Mouse (Mus musculus) midbrain, embryonic 10.5 days (tissue): ENCODE measurements around the gene Crct1. TPM values are rescaled to one million over a fixed set of nuclear protein-coding genes. Genes with fewer than 3 reads are reported as not detected.

Experiments used
- DNase-seq: peaks from one replicate; pipeline ENCODE4 v3.0.0-alpha.2; 2017; ENCODE audit warnings: low spot score
- H3K27ac ChIP-seq: fragments of 300-500 bp; sonication (generic); replicated peaks from 2 replicates; pipeline ENCODE4 v1.5.1; 2016; ENCODE audit warnings: mild to moderate bottlenecking
- H3K27me3 ChIP-seq: fragments of 300-500 bp; sonication (generic); 2 replicates; pipeline ENCODE4 v1.6.1; 2016; ENCODE audit warnings: low read depth, mild to moderate bottlenecking; ENCODE audit not compliant: poor library complexity, severe bottlenecking
- H3K36me3 ChIP-seq: fragments of 300-500 bp; sonication (generic); 2 replicates; pipeline ENCODE4 v1.6.1; 2016; ENCODE audit warnings: mild to moderate bottlenecking, moderate library complexity
- H3K4me1 ChIP-seq: fragments of 300-500 bp; sonication (generic); 2 replicates; pipeline ENCODE4 v1.6.1; 2016
- H3K4me3 ChIP-seq: fragments of 300-500 bp; sonication (generic); 2 replicates; pipeline ENCODE4 v1.5.1; 2016; ENCODE audit warnings: mild to moderate bottlenecking, moderate library complexity
- H3K9me3 ChIP-seq: fragments of 300-500 bp; sonication (generic); replicated peaks from 2 replicates; pipeline ENCODE4 v1.6.1; 2016; ENCODE audit warnings: mild to moderate bottlenecking
- WGBS: fragments of 180-500 bp; shearing (Covaris S2); methylation state at CpG from one replicate; pipeline ENCODE4 v1.1.7; 2016; 5-methylcytosine and 5-hydroxymethylcytosine counted together
- polyA plus RNA-seq: library from polyadenylated mRNA; unstranded; fragments of >200 nt; fragmentation: Nextera tagmentation; extraction: Ambion mirVana; gene quantifications from 2 replicates; pipeline ENCODE4 v1.2.1, GENCODE M21; 2016

Crct1 gene
- polyA plus RNA-seq: 0.17 and 0.32 TPM in 2 replicates

DNA sequence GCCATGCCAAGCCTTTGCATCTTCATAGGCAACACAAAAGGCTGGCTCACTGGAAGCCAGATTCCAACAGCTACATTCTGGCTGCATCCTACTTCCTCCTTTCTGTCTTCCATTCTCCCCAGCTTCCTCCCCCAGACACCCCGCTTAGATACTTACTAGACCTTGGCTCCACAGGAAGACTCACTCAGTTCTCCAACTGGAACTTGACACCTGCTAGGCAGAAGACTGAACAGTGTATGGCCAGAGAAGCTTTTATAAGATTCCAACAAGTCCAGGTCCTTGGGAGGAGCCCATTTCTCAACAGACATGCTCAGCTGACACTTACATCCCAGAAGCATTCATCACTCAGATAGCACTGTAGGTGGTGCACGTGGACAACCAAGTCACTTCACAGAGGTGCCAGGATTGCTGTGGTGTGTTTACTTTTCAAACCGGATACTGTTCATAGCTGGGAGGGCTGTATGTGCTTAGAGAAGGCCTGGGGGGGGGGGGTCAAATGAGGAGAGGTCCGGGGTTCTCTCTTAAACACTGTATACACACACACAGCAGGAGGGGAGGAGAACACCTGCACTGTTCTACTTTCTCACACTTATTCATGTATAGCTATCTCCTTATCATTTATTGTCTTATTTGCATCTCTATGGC lies at the start of gene Crct1:
TSS of gene Crct1 (minus strand) at position 228 of the 645 bp plus-strand sequence.
- Histone ChIP-seq H3K27me3 (peaks cover 20% of the 10 kb centered on the region), H3K36me3 (no peaks in the 10 kb centered on the region), H3K4me1 (peaks cover 15% of the 10 kb centered on the region), H3K4me3 (peak within 1 kb of the TSS; percentile 53), H3K27ac (peak within 1 kb of the TSS; percentile 74), H3K9me3 (no peaks in the 10 kb centered on the region)
- WGBS: 57% methylated on average over 4 of the region's 4 CpGs
- DNase-seq: no peak

GRCm38 (mm10) chr3:93052826-93053474 lies 37.5 kb upstream of the Crct1 start:
- peak; percentile 19 for DNase-seq
- WGBS: 57% methylated on average over 10 of the region's 10 CpGs
- no peaks in the 10 kb centered on the region for H3K36me3 ChIP-seq
- no peaks in the 10 kb centered on the region for H3K9me3 ChIP-seq
- no peak overlapping the region for H3K27ac ChIP-seq
- H3K4me1 ChIP-seq: no peaks in the 10 kb centered on the region
- H3K4me3 ChIP-seq: no peak overlapping the region
- H3K27me3 ChIP-seq: no peaks in the 10 kb centered on the region

- Histone ChIP-seq H3K36me3 (no peaks in the 10 kb centered on the region), H3K4me1 (no peaks in the 10 kb centered on the region), H3K4me3 (no peak overlapping the region), H3K9me3 (no peaks in the 10 kb centered on the region), H3K27me3 (no peaks in the 10 kb centered on the region), H3K27ac (no peak overlapping the region)
- DNase-seq: no peak
- 80% methylated on average over 1 of the region's 1 CpGs for WGBS
Measured at GRCm38 (mm10) chr3:93050182-93050581, 34.7 kb upstream of the Crct1 start.

- H3K4me1 ChIP-seq: no peaks in the 10 kb centered on the region
- H3K36me3 ChIP-seq: no peaks in the 10 kb centered on the region
- DNase-seq: peak; percentile 25
- H3K4me3 ChIP-seq: no peak overlapping the region
- H3K9me3 ChIP-seq: no peaks in the 10 kb centered on the region
- WGBS: 59% methylated on average over 5 of the region's 5 CpGs
- no peak overlapping the region for H3K27ac ChIP-seq
- no peaks in the 10 kb centered on the region for H3K27me3 ChIP-seq
Measured at GRCm38 (mm10) chr3:93031450-93031849, 16.0 kb upstream of the Crct1 start.

DNA sequence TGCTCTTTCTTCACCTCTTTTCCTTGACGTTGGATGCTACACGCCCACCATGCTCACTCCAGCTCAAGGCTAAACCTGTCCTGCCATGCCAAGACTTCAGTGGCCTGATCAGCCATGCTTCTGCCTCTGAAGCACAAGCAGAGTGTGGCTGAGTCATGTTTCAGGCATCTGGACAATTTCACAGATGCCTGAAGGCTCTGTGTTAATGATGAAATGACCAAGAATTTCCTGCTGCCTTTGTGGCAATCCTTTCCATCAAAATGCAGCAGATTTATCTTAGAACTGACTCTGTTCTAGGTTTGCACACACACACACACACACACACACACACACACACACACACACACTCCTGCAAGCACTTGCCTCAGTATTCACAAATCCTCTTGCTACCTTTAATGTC lies 10.0 kb upstream of the Crct1 start:
- Histone ChIP-seq H3K27me3 (no peaks in the 10 kb centered on the region), H3K27ac (no peak overlapping the region), H3K9me3 (no peaks in the 10 kb centered on the region), H3K4me1 (no peaks in the 10 kb centered on the region), H3K4me3 (no peak overlapping the region), H3K36me3 (no peaks in the 10 kb centered on the region)
- WGBS: 81% methylated on average over 2 of the region's 2 CpGs
- no peak for DNase-seq

DNA sequence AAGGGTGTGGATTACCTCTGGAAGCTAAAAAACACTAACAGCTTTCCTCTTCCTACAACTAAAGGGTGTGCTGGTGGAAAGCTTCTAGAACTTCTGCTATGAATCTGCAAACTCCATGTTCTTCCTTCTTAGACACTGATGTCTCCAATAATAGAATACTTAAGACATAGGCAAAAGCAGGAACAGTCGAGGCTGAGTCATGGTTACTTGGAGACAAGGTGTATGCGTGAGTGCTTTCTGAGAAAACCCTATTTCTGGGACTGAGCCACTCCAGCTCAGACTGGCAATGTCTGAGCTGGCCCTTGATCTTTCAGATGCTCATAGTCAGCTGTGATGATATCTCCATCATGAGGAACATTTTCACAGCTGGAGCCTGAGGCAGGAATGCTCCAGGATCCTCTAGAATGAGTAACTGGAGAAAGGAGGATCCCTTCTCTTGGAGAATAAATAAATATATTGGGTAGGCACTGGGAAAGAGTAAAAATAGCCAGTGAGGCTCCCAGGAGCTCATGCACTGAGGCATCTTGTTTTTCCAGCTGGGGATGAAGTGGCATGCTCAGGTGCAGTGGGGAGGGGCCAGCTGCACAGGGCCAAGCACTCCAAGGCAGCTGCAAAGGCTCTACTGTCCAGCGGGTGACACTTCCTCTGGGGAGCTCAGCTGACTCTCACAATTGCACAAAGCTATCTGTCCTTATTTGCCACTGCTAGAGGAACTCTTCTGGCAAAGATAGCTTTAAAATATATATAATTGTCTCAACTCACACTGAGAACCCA lies 8.1 kb upstream of the Crct1 start:
- 75% methylated on average over 3 of the region's 3 CpGs for WGBS
- no peak for DNase-seq
- H3K9me3 ChIP-seq: no peaks in the 10 kb centered on the region
- H3K27ac ChIP-seq: no peak overlapping the region
- no peak overlapping the region for H3K4me3 ChIP-seq
- no peaks in the 10 kb centered on the region for H3K36me3 ChIP-seq
- no peaks in the 10 kb centered on the region for H3K4me1 ChIP-seq
- no peaks in the 10 kb centered on the region for H3K27me3 ChIP-seq

DNA sequence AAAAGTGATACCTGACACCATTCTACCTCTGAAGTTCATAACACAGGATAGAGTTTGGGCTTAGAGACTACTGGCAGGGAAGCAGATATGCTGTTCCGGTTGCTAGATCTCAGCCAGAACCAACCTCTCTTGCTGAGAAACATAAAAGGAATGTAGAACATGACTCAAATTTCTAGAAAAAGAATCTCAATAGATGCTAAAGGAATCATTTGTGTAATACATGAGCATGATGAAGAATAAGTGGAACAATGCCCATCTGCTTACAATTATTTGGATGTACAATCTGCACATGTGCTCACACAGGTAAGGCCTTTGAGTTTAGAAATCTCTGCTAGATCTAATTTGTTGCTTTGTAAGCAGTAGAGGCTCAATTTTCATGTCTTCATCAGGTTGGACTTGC lies 5.7 kb upstream of the Crct1 start:
- Histone ChIP-seq H3K9me3 (no peaks in the 10 kb centered on the region), H3K27me3 (0 out of 2 replicates have a peak, but pooled peaks cover 6% of the 10 kb centered on the region), H3K27ac (no peak overlapping the region), H3K36me3 (no peaks in the 10 kb centered on the region), H3K4me1 (no peaks in the 10 kb centered on the region), H3K4me3 (no peak overlapping the region)
- no peak for DNase-seq
- 91% methylated on average over 1 of the region's 1 CpGs for WGBS

DNA sequence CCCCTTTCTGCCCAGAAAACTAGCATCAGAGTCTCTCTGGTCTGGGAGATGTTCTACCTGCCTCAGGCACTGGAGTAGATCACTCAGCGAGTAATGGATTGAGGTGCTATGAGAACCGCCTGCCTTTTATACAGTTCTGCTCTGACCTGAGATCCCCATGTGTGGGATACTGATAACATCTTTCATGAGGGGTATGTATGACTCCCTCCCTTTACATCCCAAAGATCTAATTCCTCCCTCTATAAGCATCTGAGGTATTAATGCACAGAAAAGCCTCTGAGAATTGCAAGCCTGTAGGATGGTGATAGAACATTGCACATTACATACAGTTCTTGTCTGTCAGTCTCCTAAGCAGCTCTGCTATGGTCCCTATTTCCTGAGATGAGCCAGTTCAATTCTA lies 3.5 kb upstream of the Crct1 start, which contains the start of gene Lce1m:
TSS of gene Lce1m (minus strand) at position 101 of the 400 bp plus-strand sequence.
- DNase-seq: no peak
- Histone ChIP-seq H3K27ac (no peak within 1 kb of the TSS), H3K36me3 (no peaks in the 10 kb centered on the region), H3K9me3 (no peaks in the 10 kb centered on the region), H3K4me3 (no peak within 1 kb of the TSS), H3K4me1 (peaks cover 14% of the 10 kb centered on the region), H3K27me3 (peaks cover 7% of the 10 kb centered on the region; the same call in 1 of the 2 replicates)
- 92% methylated on average over 2 of the region's 2 CpGs for WGBS

DNA sequence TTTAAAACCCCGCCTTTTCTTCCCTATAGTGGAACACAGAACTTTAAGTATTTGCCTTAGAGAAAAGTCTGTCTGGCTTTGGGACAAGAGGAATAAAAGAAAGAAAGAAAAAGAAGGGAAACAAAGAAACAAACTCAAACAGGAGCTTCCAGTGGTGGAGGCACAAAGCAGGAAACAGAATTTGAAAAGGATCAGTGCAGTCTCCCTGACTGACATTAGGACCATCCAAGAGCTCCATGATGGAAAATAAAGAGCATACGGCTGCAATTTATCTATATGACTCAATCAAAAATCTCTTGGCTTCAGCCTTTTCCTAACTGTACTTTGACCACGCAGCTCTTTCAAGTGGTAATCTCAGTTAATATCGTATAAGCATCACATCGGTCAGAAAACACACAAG lies 616 bp downstream of the Crct1 start:
- WGBS: 30% methylated on average over 5 of the region's 5 CpGs
- Histone ChIP-seq H3K9me3 (no peaks in the 10 kb centered on the region), H3K4me1 (peaks cover 15% of the 10 kb centered on the region), H3K27ac (peak overlapping the region; percentile 74), H3K27me3 (peaks cover 20% of the 10 kb centered on the region), H3K36me3 (no peaks in the 10 kb centered on the region), H3K4me3 (peak overlapping the region; percentile 53)
- no peak for DNase-seq

GRCm38 (mm10) chr3:93014378-93014801 lies 1.1 kb downstream of the Crct1 start:
- peaks cover 15% of the 10 kb centered on the region for H3K4me1 ChIP-seq
- peak; percentile 86 for DNase-seq
- H3K27me3 ChIP-seq: peaks cover 20% of the 10 kb centered on the region
- no peaks in the 10 kb centered on the region for H3K36me3 ChIP-seq
- H3K27ac ChIP-seq: peak overlapping the region; percentile 74
- no peaks in the 10 kb centered on the region for H3K9me3 ChIP-seq
- H3K4me3 ChIP-seq: peak overlapping the region; percentile 53
- WGBS: under 1% methylated on average over 24 of the region's 24 CpGs

DNA sequence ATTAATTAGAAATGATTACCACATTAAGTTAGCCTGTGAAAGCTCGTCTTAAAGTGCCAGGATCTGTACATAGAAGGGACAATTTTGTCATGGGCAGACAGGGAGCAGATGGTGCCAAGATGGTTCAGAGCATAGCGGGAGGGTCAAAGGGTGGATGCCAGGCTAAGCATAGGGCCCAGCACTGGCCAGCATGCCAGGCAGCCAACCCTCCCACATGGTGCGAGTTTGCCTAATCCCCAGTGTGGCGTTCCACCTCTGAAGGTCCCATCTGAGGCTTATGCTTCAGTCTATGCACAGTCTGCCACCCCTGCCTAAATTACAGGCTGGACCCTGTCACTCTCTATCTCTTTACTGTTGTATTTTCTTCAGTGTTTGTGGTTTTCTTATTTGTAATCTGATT lies 12.6 kb downstream of the Crct1 start:
- H3K4me1 ChIP-seq: no peaks in the 10 kb centered on the region
- 82% methylated on average over 4 of the region's 4 CpGs for WGBS
- no peak overlapping the region for H3K4me3 ChIP-seq
- no peak overlapping the region for H3K27ac ChIP-seq
- H3K36me3 ChIP-seq: no peaks in the 10 kb centered on the region
- H3K9me3 ChIP-seq: no peaks in the 10 kb centered on the region
- no peak for DNase-seq
- H3K27me3 ChIP-seq: no peaks in the 10 kb centered on the region

- no peak overlapping the region for H3K27ac ChIP-seq
- H3K36me3 ChIP-seq: no peaks in the 10 kb centered on the region
- H3K27me3 ChIP-seq: no peaks in the 10 kb centered on the region
- no peak overlapping the region for H3K4me3 ChIP-seq
- H3K4me1 ChIP-seq: no peaks in the 10 kb centered on the region
- 88% methylated on average over 3 of the region's 3 CpGs for WGBS
- H3K9me3 ChIP-seq: no peaks in the 10 kb centered on the region
- no peak for DNase-seq
Measured at GRCm38 (mm10) chr3:93000621-93001020, 14.9 kb downstream of the Crct1 start.

GRCm38 (mm10) chr3:92998691-92999090 lies 16.8 kb downstream of the Crct1 start:
- no peak overlapping the region for H3K4me3 ChIP-seq
- no peaks in the 10 kb centered on the region for H3K9me3 ChIP-seq
- H3K27ac ChIP-seq: no peak overlapping the region
- H3K4me1 ChIP-seq: no peaks in the 10 kb centered on the region
- peak; percentile 76 for DNase-seq
- H3K27me3 ChIP-seq: no peaks in the 10 kb centered on the region
- no peaks in the 10 kb centered on the region for H3K36me3 ChIP-seq
- WGBS: 7% methylated on average over 7 of the region's 7 CpGs
